Mouse (Mus musculus): Measurements from ENCODE around the gene Rela.

Gene Rela

GRCm38 (mm10) chr19:5637069-5638047 is at the start of gene Rela:
TSS of gene Rela (plus strand) at chr19:5637483.
- DNase-seq (ENCODE audit: low spot score), result peak; percentile 89

DNA sequence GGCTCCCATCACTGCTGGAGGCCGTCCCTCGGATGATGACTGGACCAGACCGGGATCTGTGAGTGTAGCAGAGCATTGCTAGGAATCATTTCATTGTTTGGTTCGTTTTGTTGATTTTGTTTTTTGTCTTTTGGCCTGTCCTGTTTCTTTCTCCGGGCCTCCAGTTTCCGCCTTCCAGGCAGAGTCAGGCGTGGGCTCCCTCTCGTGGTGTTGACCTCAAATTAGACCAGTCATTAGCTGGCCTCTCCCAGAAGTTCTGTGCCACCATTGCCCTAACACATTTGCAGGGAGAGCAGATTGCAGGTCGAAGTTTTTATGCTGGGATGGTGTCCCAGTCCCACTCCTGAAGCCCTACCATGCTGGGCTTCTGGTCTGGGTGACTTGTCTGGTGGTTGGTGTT is 48.1 kb upstream of the Rela start:
- DNase-seq (ENCODE audit: low spot score), result no peak

DNA sequence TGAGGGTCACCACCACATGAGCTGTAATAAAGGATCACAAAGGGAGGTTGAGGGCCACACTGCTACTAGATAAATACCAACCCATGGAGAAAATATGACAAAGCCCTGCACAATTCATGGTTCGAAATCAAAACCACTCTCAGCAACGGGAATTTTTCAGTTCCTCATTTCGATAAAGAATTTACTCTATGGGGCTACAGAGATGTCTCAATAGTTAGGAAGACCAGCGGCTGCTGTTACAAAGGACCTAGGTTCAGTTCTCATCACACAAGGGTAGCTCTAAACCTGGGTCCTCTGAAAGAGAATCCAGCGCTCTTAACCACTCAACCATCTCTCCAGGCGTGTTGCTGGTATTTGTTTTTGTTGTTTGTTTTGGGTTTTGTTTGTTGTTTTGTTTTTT is 45.4 kb upstream of the Rela start:
- no peak for DNase-seq (ENCODE audit: low spot score)

- no peak for DNase-seq (ENCODE audit: low spot score)
Measured at GRCm38 (mm10) chr19:5599224-5599623, 38.1 kb upstream of the Rela start.

GRCm38 (mm10) chr19:5601752-5602541 is 35.3 kb upstream of the Rela start, which contains the start of gene Rnaseh2c:
TSS of gene Rnaseh2c (plus strand) at chr19:5601873.
- DNase-seq (ENCODE audit: low spot score), result peak; percentile 43

- no peak for DNase-seq (ENCODE audit: low spot score)
Measured at GRCm38 (mm10) chr19:5603664-5604063, 33.6 kb upstream of the Rela start.

DNA sequence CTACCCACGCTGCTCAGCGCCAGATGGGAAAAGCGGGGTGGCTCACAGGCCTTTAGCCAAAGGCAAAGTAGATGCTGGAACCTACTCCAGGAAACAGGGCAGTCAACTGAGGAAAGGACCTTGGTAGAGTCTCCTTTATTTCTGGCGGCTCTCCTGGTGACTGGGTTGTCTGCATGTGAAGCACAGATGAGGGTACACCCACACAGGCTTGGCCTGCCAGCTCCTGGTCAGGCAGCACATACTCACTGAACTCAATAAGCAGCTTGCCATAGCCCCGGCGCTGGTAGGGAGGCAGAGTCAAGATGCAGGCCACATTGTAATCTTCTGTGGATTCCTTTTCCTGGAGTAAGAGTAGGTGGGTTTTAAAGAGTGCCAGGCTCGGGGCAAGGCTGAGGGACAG is 32.2 kb upstream of the Rela start:
- DNase-seq (ENCODE audit: low spot score), result no peak

- no peak for DNase-seq (ENCODE audit: low spot score)
Measured at GRCm38 (mm10) chr19:5606196-5606595, 31.1 kb upstream of the Rela start.

- no peak for DNase-seq (ENCODE audit: low spot score)
Measured at GRCm38 (mm10) chr19:5607705-5608410, 29.4 kb upstream of the Rela start.

GRCm38 (mm10) chr19:5608707-5609106 is 28.6 kb upstream of the Rela start:
- DNase-seq (ENCODE audit: low spot score), result no peak

DNA sequence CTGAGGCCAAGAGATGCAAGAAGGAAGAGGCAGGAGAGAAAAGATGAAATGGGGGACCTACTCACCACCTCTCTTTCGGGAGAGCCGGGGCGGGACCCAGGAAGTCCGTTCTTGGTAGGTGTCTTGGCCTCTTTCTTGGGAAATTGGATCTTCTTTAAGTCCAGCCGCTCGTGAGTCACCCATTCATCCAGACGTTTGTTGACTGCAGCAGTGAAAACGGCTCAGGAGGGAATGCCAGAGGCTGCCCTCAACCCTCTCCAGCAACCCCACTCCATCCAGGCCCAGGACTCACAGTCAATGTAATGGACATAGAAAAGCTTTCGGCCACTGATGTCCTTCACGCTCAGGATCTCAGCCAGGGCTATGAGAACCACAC is 28.1 kb upstream of the Rela start:
- DNase-seq (ENCODE audit: low spot score), result no peak

- DNase-seq (ENCODE audit: low spot score), result peak; percentile 97
Measured at GRCm38 (mm10) chr19:5609547-5610404, 27.5 kb upstream of the Rela start, which contains the start of gene Kat5. TSS of gene Kat5 (minus strand) at chr19:5610237.

DNA sequence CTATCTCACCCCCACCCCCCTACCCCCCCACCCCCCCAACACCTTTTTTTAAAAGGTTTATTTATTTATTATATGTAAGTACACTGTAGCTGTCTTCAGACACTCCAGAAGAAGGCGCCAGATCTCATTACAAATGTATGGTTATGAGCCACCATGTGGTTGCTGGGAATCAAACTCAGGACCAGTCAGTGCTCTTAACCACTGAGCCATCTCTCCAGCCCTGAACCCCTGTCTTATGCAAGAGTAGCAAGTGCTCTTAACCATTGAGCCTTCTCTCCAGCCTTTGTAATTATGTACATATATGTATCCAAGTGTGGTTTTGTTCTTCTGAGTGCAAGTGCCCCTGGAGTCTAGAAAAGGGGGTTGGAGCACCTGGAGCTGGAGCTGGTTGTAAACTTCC is 25.3 kb upstream of the Rela start:
- DNase-seq (ENCODE audit: low spot score), result no peak

GRCm38 (mm10) chr19:5612762-5613411 is 24.4 kb upstream of the Rela start:
- DNase-seq (ENCODE audit: low spot score), result no peak

- DNase-seq (ENCODE audit: low spot score), result no peak
Measured at GRCm38 (mm10) chr19:5614953-5615352, 22.3 kb upstream of the Rela start.

DNA sequence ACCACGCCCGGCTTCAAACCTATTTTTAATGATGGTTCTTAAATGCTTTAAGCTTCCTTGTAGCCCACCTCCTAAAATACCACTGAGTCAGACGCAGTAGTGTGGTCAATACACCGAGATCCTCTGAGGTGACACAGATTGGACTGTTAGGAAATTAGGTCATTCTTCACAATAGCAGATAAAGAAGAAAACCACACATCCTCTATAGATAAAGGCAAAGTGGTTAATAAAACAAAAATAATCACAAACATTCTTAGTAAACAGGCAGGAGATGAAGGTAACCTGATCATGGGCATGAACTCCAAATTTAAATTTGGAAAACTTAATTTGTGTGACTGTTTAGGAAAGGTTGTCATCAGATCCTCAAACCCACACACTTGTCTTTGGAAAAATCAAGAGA is 17.3 kb upstream of the Rela start:
- no peak for DNase-seq (ENCODE audit: low spot score)

DNA sequence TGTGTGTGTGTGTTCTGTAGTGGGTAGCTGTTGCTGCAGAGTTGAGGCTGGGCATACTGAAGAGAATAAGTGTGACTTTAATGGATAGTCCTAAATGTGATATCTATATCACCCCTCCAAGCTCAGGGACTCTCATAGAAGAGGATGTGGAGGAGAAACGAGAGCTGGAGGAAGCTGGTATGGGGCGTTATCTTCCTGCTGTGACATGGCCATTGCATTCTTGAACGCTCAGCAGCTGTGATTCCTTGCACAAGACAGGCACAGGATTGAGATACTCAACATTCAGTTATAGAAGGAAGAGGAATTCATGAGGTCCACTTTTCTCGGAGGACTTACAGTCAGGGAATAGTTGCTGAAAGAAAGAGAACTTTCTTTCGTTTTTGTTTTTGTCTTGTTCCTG is 15.4 kb upstream of the Rela start:
- no peak for DNase-seq (ENCODE audit: low spot score)

DNA sequence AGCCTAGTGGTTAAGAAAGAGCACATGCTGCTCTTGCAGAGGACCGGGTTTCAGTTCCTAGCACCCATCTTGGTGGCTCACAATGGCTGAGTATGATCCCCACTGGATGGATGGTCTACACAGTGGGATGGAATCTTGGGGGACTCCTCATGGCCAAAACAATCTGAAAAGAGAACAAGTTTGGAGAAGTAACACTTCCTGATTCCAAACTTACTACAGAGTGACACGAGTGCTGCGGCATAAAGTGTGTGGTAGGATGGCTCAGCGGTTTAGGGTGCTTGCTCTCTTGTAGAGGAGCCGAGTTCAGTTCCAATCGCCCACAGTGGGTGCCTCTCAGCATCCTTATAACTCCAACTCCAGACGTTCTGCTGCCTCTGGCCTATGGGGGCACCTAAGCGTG is 12.0 kb upstream of the Rela start:
- no peak for DNase-seq (ENCODE audit: low spot score)

GRCm38 (mm10) chr19:5629907-5630306 is 7.4 kb upstream of the Rela start:
- no peak for DNase-seq (ENCODE audit: low spot score)

- DNase-seq (ENCODE audit: low spot score), result no peak
Measured at GRCm38 (mm10) chr19:5632120-5632519, 5.2 kb upstream of the Rela start.

DNA sequence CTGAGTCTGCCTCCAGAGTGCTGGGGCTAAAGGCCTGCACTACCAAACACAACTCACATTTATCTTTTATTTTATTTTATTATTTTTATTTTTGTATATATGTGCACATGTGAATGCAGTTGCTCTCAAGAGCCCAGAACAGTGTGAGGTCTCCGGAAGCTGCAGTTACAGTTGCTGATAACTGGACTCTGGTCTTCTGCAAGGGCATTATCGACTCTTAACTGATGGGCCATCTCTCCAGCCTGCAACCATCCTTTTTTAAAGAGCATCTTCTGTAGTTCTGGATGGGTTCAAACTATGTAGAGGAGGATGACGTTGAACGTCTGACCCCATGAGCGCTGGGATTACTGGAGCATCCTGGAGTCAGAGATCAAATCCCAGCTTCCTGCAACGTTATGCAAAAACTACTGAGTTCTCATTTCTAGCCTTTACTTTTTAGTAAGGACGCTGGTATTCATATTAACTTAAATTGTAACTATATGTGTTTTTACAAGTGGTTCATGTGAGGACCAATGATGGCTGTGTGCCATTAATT is 1.2 kb upstream of the Rela start:
- DNase-seq (ENCODE audit: low spot score), result no peak
